11 mouse cellular contexts compared by ENCODE assay signal in the genomic region with DNA sequence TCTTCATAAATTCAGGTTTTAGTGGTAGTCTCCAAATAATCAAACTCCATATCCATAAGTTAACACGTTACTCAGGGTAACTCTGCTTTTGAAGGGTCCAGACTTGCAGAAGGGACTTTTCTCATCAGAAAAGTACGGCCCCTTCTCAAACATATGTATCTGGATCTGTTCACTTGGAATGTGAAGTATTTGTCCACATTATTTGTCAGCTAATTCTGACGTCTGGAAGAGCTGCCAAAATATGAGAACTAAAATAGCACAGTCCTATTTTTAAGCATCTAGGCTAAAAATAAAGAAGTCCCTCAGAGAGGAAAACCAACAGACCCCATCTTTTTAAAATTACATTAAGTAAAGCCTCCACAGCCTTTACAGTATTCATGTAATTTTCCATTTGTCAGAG.
"Had no signal": no experiment of that assay in that cellular context is flagged by ENCODE, and none has a peak within 500 bp of the region (broad histone marks: within the 10 kb centered on the region; RNA-seq: fewer than 3 reads in every experiment).

No protein-coding gene starts in this region.

- H3K27me3 ChIP-seq: liver, embryonic 15.5 days; midbrain, embryonic 13.5 days; stomach, embryonic 15.5 days had no signal

- H3K4me2 ChIP-seq: liver, embryonic 11.5 days; liver, embryonic 15.5 days; midbrain, embryonic 13.5 days; stomach, embryonic 15.5 days had no signal

- H3K27ac ChIP-seq: left cerebral cortex, adult 2 months; limb, embryonic 10.5 days; liver, embryonic 15.5 days; midbrain, embryonic 13.5 days; stomach, embryonic 15.5 days had no signal

- DNase-seq: kidney, adult 8-10 months; kidney, postnatal 4 days; right cerebral cortex, postnatal 14 days; thymus, adult 2 months; thymus, postnatal 25 days had no signal

- H3K4me3 ChIP-seq: left cerebral cortex, adult 2 months; limb, embryonic 10.5 days; liver, embryonic 15.5 days; midbrain, embryonic 13.5 days; stomach, embryonic 15.5 days had no signal

- ATAC-seq: midbrain, embryonic 13.5 days had no signal

- H3K9ac ChIP-seq: liver, embryonic 15.5 days; midbrain, embryonic 13.5 days; stomach, embryonic 15.5 days had no signal

- H3K36me3 ChIP-seq: limb, embryonic 10.5 days; liver, embryonic 15.5 days; midbrain, embryonic 13.5 days; stomach, embryonic 15.5 days had no signal

- H3K9me3 ChIP-seq: limb, embryonic 10.5 days; liver, embryonic 15.5 days; midbrain, embryonic 13.5 days; stomach, embryonic 15.5 days had no signal

- H3K4me1 ChIP-seq: limb, embryonic 10.5 days; liver, embryonic 15.5 days; stomach, embryonic 15.5 days had no signal
